ENCODE assay signal across 24 mouse cellular contexts in genomic region chr14:30075268-30075887, GRCm38 (mm10).
DNase-seq lines count a peak whose midpoint lies in the region; TF ChIP-seq lines count a peak whose summit lies in the region.
"Had no signal": no experiment of that assay in that cellular context is flagged by ENCODE, and none has a peak within 500 bp of the region (broad histone marks: within the 10 kb centered on the region; RNA-seq: fewer than 3 reads in every experiment).

No protein-coding gene starts in this region.

- no peak overlapping the region for H3K4me3 ChIP-seq in left cerebral cortex, adult 2 months
- H3K4me3 ChIP-seq: forebrain, embryonic 10.5 days; heart, adult 2 months; heart, embryonic 15.5 days; limb, embryonic 15.5 days; liver, embryonic 15.5 days; midbrain, embryonic 12.5 days; neural tube, embryonic 13.5 days; stomach, embryonic 15.5 days had no signal

- no peak for TF ChIP-seq CTCF in left cerebral cortex, adult 2 months (IDR thresholded peaks at IDR 0.05)

- H3K27ac ChIP-seq in left cerebral cortex, adult 2 months, result no peak overlapping the region
- H3K27ac ChIP-seq: forebrain, embryonic 10.5 days; heart, adult 2 months; heart, embryonic 15.5 days; limb, embryonic 15.5 days; liver, embryonic 15.5 days; macrophage; midbrain, embryonic 12.5 days; neural tube, embryonic 13.5 days; stomach, embryonic 15.5 days had no signal

- intact Hi-C loops in left cerebral cortex, postnatal 4 days (cut with DNase I), result no loop called here
- intact Hi-C loops in left cerebral cortex, adult 2 months (cut with DNase I), result no loop called here

- peak; percentile 16 for DNase-seq in adrenal gland, postnatal 10 days
- DNase-seq in adrenal gland, adult 18-20 months (ENCODE audit: low spot score in 2 of 2), result no peak
- peak; percentile 76 for DNase-seq in left cerebral cortex, postnatal 4 days
- DNase-seq in left cerebral cortex, adult 2 months (ENCODE audit: extremely low spot score in 1 of 2, low spot score in 2 of 2), result no peak
- peak; percentile 64 for DNase-seq in cerebellum, adult 11-12 months
- peak; percentile 86 for DNase-seq in cerebellum, postnatal 14 days
- no peak for DNase-seq in ovary, postnatal 36 days (ENCODE audit: low spot score)
- DNase-seq in right cerebral cortex, postnatal 10 days (ENCODE audit: low spot score in 2 of 2), result no peak
- DNase-seq: embryo, embryonic 11 days; gastrocnemius, postnatal 10 days; heart, adult 2 months; kidney, adult 18-20 months; kidney, postnatal 10 days; layer of hippocampus, postnatal 36 days; right cerebral cortex, postnatal 25 days; thymus, postnatal 14 days had no signal

Comparison
In these comparisons a context has a peak if more than half of its experiments do, and no peak if none do; other contexts are left out.
1. DNase-seq: peak in adrenal gland, postnatal 10 days (single experiment), left cerebral cortex, postnatal 4 days (single experiment), cerebellum, adult 11-12 months (single experiment) and cerebellum, postnatal 14 days (2 of 2); none in adrenal gland, adult 18-20 months (0 of 2), left cerebral cortex, adult 2 months (0 of 2), ovary, postnatal 36 days (single experiment) and right cerebral cortex, postnatal 10 days (0 of 2).